Mouse (Mus musculus): ENCODE measurements around the gene Pde1a. TPM values are rescaled to one million over a fixed set of nuclear protein-coding genes. Genes with fewer than 3 reads are reported as not detected.

Pde1a gene
- polyA plus RNA-seq, 1 experiment from 2014 or later, result 0.92 TPM

DNA sequence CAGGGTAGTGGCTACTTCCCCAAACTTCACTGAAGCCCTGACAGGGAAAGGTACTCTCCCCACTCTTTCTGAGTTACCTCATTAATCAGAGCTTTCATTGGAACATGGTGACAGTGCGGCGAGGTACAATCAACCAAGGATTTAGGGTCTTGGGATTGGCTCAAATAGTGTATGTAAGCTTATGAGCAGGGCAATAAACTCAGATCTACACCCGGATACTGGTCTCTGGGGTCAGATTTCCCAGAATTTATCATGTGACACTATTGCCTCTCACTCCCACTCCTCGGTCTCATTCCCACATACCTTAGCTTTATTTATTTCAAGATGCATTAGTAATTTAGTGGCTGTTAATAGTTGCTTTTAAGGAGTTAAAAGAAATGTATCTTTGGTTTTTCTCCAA is 303.4 kb downstream of the Pde1a start:
- DNase-seq (ENCODE audit: low spot score), result no peak

DNA sequence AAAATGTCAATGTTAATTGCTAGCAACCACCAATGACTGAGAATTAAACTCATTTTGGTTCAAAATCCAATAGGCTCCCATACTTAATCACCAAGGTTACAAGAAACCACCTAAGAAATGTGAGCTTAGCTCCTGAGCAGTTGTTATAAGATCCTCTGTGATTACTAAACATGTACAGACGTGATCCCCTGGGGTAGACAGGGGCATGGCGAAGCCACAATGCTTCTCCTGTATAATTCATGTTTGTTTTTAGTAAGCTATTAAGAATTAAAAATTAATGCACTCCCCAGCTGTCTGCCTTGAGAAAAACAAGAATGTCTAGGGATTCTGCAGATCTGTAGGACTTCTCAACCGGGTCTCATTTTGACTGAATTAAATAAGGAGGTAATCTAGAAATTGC is 309.7 kb downstream of the Pde1a start:
- no peak for DNase-seq (ENCODE audit: low spot score)

DNA sequence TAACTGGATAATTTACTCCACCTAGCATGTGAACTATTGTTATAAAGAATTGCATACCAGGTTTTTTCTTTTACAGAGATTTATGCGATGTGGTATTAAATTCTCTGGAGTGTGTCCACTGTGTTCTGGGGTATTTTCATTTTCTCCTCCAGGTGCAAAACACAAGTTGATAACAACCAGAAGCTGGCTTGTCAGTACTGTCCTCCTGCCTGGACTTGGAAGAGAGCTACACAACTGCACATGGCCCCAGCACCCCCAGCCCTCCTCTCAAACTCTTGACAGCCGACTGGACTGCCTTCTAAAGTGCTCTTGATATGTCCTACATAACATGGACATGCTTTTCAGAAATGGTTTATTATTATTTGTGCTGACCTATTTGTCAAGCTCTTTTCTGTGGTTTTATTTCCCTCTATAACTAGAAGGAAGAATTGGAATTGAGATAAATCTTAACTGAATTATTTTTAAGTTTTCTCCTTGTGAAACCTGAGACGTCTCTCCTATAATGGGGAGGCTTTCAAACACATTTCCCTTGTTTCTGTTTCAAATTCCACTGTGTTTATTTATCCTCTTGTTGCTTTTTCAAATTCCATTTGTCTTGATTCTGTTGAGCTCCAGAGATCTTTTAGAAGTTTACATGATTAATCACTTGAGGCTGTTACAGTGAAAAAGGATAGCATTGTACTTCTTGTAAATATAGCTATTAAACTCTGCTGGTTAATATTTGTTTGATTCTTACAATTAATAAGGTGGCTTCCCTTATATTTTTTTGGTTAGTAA is 313.4 kb downstream of the Pde1a start:
- DNase-seq (ENCODE audit: low spot score), result no peak

DNA sequence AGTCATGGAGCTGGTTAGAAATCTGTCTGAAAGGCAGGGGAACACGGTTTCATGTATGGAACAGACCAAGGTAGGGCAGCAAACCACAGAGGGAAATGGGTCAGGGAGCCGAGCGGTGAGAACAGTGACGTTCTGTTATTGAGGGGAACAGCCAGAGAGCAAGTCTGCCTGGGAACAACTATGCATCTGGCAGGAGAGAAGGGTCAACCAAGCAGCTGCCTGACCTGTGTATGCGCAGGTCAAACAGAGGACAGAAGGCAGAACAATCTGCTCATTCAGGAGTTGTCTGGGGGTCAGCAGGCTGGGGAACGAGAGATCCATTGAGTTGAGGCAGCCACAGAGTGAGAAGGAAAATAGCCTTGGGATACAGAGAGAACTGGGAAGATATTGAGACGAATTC is 330.6 kb downstream of the Pde1a start:
- DNase-seq (ENCODE audit: low spot score), result no peak

DNA sequence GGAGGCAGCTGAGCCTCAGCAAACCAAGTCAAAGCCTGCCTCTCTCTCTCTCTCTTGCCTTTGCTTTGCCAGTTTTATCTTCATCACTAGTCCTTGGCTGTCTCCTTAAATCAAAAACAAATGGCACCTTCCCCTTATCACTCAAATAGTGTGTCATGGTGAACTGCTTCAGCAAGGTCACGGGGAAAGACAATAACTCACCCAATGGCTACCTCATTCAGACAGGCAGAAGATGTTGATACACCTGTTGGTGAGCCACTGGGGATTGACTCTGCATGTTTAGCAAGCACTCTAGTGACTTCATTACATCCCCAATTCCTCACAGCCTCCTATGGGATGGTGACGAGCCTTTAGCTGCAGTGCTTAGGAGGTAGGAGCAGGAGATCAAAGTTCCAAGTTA is 331.8 kb downstream of the Pde1a start:
- DNase-seq (ENCODE audit: low spot score), result no peak

DNA sequence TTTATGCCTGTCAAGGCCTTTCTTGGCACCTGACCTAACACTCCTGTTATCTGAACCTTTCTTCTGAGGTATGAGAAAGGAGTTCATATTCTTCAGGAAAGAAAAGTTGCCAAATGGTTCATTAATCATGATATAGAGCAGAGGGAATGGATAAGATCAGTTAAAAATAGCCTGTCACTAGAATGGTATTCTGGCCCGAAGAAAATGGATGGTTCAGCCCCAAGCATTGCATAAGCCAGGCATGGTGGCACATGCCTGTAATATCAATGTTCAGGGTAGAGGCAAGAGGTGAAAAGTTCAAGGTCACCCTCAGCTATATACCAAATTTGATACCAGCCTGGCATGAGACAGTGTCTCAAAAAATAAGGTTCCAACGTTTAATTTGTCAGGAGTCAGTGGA is 336.1 kb downstream of the Pde1a start:
- no peak for DNase-seq (ENCODE audit: low spot score)

DNA sequence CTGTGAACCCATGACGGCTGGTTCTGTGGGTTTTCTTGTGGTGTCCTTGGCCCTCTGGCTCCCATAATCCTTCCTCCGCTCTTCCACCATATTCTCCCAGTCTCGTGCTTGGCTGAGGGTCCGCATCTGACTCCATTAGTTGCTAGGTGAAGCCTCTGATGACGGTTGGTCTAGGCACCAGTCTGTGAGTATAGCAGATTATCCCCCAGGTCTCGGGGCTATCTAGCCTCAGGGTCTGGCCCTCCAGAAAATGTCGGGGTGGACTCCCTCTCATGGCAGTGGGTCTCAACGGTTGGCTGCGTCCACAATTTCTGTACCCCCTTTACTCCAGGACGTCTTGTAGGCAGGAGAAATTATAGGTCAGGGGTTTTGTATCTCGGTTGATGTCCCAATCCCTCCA is 342.8 kb downstream of the Pde1a start:
- no peak for DNase-seq (ENCODE audit: low spot score)

DNA sequence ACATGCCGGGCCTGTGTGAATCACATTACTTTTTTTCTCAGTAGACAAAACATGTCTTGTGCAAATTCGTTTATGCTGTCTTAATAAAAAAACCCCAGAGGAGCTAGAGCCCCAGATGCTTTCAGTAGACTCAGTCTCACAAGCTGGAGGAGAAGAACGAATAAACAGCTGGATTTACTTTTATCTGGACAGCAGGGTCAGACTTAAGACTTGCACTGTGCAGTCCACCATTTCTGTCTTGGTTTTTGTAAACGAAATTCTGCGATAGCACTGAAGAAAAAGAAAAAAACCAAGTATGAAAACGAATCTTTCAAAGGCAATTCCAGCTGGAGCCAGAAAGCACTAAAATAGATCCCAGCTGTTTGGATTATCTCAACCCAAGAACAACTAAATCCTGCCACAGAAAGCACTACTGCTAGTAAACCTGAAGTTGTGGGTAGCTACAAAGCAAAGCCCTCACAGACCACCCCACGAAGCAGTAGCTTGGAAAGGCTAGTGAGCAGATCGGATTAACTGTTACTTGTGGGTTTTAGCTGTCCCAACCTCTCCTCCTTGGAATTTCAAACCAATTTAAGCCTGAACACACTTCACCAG is 343.6 kb downstream of the Pde1a start:
- DNase-seq (ENCODE audit: low spot score), result no peak

Other genes with a start within 250 kb of the Pde1a start
- gene Prdx6b, start 163.0 kb upstream of the Pde1a start, polyA plus RNA-seq (2015; fragmentation: Nextera tagmentation; extraction: Ambion mirVana), result not detected in 2 replicates
- gene Dnajc10, start 186.0 kb upstream of the Pde1a start, polyA plus RNA-seq (2015; fragmentation: Nextera tagmentation; extraction: Ambion mirVana), result 45.4 and 47.5 TPM in 2 replicates

Data from thymus, postnatal 0 days (tissue).